Mouse (Mus musculus) right cerebral cortex, adult 2 months (tissue): Measurements from ENCODE around the gene Tmem256.

Source experiments
- DNase-seq, 2 experiments: peaks; one replicate each; pipeline ENCODE4 v3.0.0; 2021 to 2022; ENCODE audit warnings: low spot score in 2 of 2

Tmem256 gene

GRCm38 (mm10) chr11:69883527-69884151, 45.3 kb downstream of the Tmem256 start:
- DNase-seq, result no peak

DNA sequence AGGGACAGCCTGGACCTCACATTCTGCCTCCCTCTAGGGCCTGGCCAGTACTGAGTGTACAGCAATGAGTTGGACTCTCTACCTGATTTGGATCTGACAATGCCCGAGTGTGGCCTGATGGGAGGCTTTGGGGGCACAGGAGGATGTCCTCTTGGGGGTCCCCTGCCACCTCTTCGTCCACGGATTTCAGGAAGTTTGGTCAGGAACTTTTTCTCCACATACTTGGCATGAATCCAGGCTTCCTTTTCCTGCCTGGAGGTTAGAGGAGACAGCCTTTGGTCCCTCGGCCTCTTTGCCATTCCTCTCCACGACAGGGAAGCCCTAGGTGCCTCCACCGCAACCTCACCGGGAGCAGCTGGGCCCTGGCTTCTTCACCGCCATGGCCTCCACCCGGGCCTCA, 45.9 kb downstream of the Tmem256 start:
- no peak for DNase-seq

DNA sequence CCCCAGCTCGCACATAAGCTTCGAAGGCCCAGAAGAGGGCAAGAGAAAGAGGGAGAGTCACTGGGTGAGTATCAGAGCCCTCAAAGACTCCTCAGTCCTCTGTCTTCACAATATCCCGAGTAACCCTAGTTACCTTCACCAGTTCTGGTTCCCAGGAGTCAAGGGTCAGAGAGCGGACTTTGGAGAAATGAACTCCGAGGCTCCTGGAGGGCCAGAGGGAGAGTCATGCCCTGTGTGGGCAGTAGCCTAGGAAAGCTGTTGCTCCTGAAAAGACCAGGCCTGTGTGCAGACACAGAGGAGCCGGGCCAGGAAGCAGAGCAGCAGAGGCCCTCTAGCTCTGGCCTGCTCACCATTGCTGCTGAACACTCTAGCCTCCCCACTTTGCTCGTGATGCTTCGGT, 46.3 kb downstream of the Tmem256 start:
- no peak for DNase-seq

DNA sequence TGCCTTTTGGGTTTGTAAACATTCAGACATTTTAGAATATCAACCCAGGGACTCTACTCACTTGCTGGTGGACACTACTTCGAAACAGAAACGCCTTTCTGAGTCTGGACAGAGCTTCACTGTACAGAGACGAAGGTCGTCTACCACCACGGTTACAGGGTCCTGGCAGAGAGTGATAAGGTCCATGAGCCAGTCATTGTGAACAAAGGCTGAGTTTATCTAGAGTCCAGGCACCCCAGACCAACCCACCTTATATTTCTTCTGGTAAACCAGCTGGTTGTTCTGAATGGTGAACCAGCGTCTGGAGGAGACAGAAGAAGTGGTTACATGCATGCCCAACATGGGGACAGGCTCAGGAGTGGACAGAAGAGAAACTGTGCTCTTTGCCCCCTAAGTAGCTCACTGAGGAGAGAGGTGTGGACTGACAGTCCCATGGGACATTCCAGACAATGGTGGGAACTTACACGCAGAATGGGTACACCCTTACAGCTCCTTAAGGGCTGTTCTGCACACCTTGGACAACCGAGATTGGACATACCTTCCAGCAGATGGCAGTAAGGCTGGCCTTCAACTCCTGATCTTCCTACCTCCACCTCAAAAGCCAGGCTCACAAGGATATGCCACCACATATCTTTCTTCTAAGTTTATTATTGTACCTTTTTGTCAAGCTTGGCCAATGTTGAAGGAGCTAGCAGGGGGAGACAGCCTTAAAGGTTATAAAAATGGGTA, 48.8 kb downstream of the Tmem256 start:
- no peak for DNase-seq
